In genomic region chr14:122181815-122182157, GRCm38 (mm10) we compare ENCODE assay signal across 8 mouse cellular contexts. TPM values are rescaled to one million over a fixed set of nuclear protein-coding genes. Genes with fewer than 3 reads are reported as not detected.
DNase-seq lines count a peak whose midpoint lies in the region; ATAC-seq and TF ChIP-seq lines count a peak whose summit lies in the region.

No protein-coding gene starts in this region.

- WGBS in heart, embryonic 13.5 days, result 1% methylated on average over 12 of the region's 12 CpGs
- WGBS in hindbrain, embryonic 12.5 days, result 1% methylated on average over 12 of the region's 12 CpGs
- WGBS in midbrain, embryonic 11.5 days, result 3% methylated on average over 12 of the region's 12 CpGs

- H3K4me2 ChIP-seq in heart, embryonic 13.5 days, result peak overlapping the region; percentile 80
- H3K4me2 ChIP-seq in hindbrain, embryonic 12.5 days (replicated peaks), result peak overlapping the region; percentile 66
- H3K4me2 ChIP-seq in midbrain, embryonic 11.5 days, result peak overlapping the region; percentile 61

- no peak for DNase-seq in heart, postnatal 4 days
- DNase-seq in MEL (ENCODE audit: low read depth, low spot score), result no peak
- DNase-seq in midbrain, embryonic 11.5 days (ENCODE audit: low spot score, missing footprints), result no peak
- DNase-seq in spleen, postnatal 36 days (ENCODE audit: low spot score in 2 of 2), result no peak
- DNase-seq in yolk sac, embryonic 10.5 days (ENCODE audit: low spot score), result no peak
- DNase-seq in layer of hippocampus, adult 9-11 months, result no peak

- peak overlapping the region; percentile 88 for H3K4me3 ChIP-seq in heart, embryonic 13.5 days
- H3K4me3 ChIP-seq in MEL (ENCODE audit: control insufficient read depth in 1 of 2, insufficient read depth in 1 of 2, low read depth in 2 of 2, low read length in 2 of 2), result peak overlapping the region; percentile 79 to 83
- peak overlapping the region; percentile 68 for H3K4me3 ChIP-seq in hindbrain, embryonic 12.5 days
- H3K4me3 ChIP-seq in midbrain, embryonic 11.5 days (ENCODE audit: low read depth, low read length), result peak overlapping the region; percentile 65

- peak overlapping the region; percentile 87 for H3K9ac ChIP-seq in heart, embryonic 13.5 days
- H3K9ac ChIP-seq in MEL (ENCODE audit: control insufficient read depth, low read depth, low read length, poor library complexity, severe bottlenecking), result peak overlapping the region; percentile 83
- peak overlapping the region; percentile 67 for H3K9ac ChIP-seq in hindbrain, embryonic 12.5 days
- peak overlapping the region; percentile 64 for H3K9ac ChIP-seq in midbrain, embryonic 11.5 days (ENCODE audit: low read length)

- no peaks in the 10 kb centered on the region for H3K9me3 ChIP-seq in heart, embryonic 13.5 days
- H3K9me3 ChIP-seq in MEL (replicated peaks; ENCODE audit: insufficient read depth, low read length), result no peaks in the 10 kb centered on the region
- H3K9me3 ChIP-seq in hindbrain, embryonic 12.5 days (replicated peaks), result no peaks in the 10 kb centered on the region
- no peaks in the 10 kb centered on the region for H3K9me3 ChIP-seq in midbrain, embryonic 11.5 days (ENCODE audit: control insufficient read depth, low read length)

- ATAC-seq in heart, embryonic 13.5 days (ENCODE audit: extremely low read depth, insufficient number of reproducible peaks, low FRiP score, low TSS enrichment), result peak; percentile 49
- no peak; the same call in 1 of the 2 replicates for ATAC-seq in hindbrain, embryonic 12.5 days (ENCODE audit: low FRiP score)
- ATAC-seq in midbrain, embryonic 11.5 days (ENCODE audit: low FRiP score), result no peak; the same call in 1 of the 2 replicates

- peaks cover 32% of the 10 kb centered on the region for H3K4me1 ChIP-seq in heart, embryonic 13.5 days
- peaks cover 9 to 28% of the 10 kb centered on the region in 2 experiments for H3K4me1 ChIP-seq in MEL (ENCODE audit: control insufficient read depth in 1 of 2, insufficient read depth in 2 of 2, low read length in 2 of 2)
- H3K4me1 ChIP-seq in hindbrain, embryonic 12.5 days, result peaks cover 7% of the 10 kb centered on the region; the same call in 1 of the 2 replicates
- H3K4me1 ChIP-seq in midbrain, embryonic 11.5 days (ENCODE audit: control insufficient read depth, insufficient read depth, low read length), result no peaks in the 10 kb centered on the region

- no peak for TF ChIP-seq RAD21 in MEL (IDR thresholded peaks at IDR 0.05; ENCODE audit: low read depth, low read length)

- no peak; a peak in 1 of 4 replicates for TF ChIP-seq POLR2A in MEL (IDR thresholded peaks at IDR 0.05; ENCODE audit: control insufficient read depth in 1 of 2, insufficient read depth in 1 of 2, low read depth in 1 of 2, low read length in 2 of 2, poor library complexity in 1 of 2)

- peak overlapping the region; percentile 74 for H3K27ac ChIP-seq in heart, embryonic 13.5 days (replicated peaks)
- peak overlapping the region; percentile 74 for H3K27ac ChIP-seq in MEL (ENCODE audit: control insufficient read depth, low read depth, low read length)
- no peak overlapping the region for H3K27ac ChIP-seq in hindbrain, embryonic 12.5 days
- no peak overlapping the region for H3K27ac ChIP-seq in midbrain, embryonic 11.5 days (ENCODE audit: low read depth, low read length)

- H3K27me3 ChIP-seq in heart, embryonic 13.5 days (replicated peaks), result no peaks in the 10 kb centered on the region
- H3K27me3 ChIP-seq in MEL (ENCODE audit: control insufficient read depth in 1 of 2, insufficient read depth in 2 of 2, low read length in 2 of 2), result no peaks in the 10 kb centered on the region
- H3K27me3 ChIP-seq in hindbrain, embryonic 12.5 days, result no peaks in the 10 kb centered on the region
- H3K27me3 ChIP-seq in midbrain, embryonic 11.5 days (ENCODE audit: control insufficient read depth, insufficient read depth, low read length), result no peaks in the 10 kb centered on the region

- no peaks in the 10 kb centered on the region for H3K36me3 ChIP-seq in heart, embryonic 13.5 days
- peaks cover 0 to 28% of the 10 kb centered on the region in 2 experiments; a peak in 2 of 4 replicates for H3K36me3 ChIP-seq in MEL (ENCODE audit: control insufficient read depth in 1 of 2, insufficient read depth in 2 of 2, low read length in 2 of 2)
- no peaks in the 10 kb centered on the region for H3K36me3 ChIP-seq in hindbrain, embryonic 12.5 days
- no peaks in the 10 kb centered on the region for H3K36me3 ChIP-seq in midbrain, embryonic 11.5 days (ENCODE audit: control insufficient read depth, insufficient read depth, low read length)

- no peak; a peak in 1 of 6 replicates for TF ChIP-seq CTCF in MEL (IDR thresholded peaks at IDR 0.05 in 2 of 3, conservative IDR thresholded peaks at IDR 0.05 in 1 of 3; ENCODE audit: control insufficient read depth in 1 of 3, insufficient read depth in 1 of 3, low read depth in 2 of 3, low read length in 3 of 3, poor library complexity in 1 of 3, severe bottlenecking in 1 of 3)

- TF ChIP-seq EP300 in MEL (IDR thresholded peaks at IDR 0.05; ENCODE audit: low read depth in 1 of 2, low read length in 2 of 2), result no peak

- peaks cover 3% of the 10 kb centered on the region for H3K79me2 ChIP-seq in MEL (ENCODE audit: control insufficient read depth, insufficient read depth, low read length, poor library complexity)

TF ChIP-seq in MEL, 35 proteins besides CTCF, POLR2A, EP300 and RAD21:
- no peak for TF ChIP-seq ZC3H11A (IDR thresholded peaks at IDR 0.05; ENCODE audit: low read depth, low read length)
- no peak for TF ChIP-seq CHD2 (IDR thresholded peaks at IDR 0.05; ENCODE audit: low read length)
- TF ChIP-seq MAFK (IDR thresholded peaks at IDR 0.05; ENCODE audit: borderline replicate concordance, low read depth, low read length), result no peak
- TF ChIP-seq TAL1 (IDR thresholded peaks at IDR 0.05; ENCODE audit: low read length), result no peak
- TF ChIP-seq MEF2A (IDR thresholded peaks at IDR 0.05; ENCODE audit: extremely low read depth, insufficient replicate concordance, low read depth, low read length, poor library complexity, severe bottlenecking), result no peak
- no peak for TF ChIP-seq USF2 (IDR thresholded peaks at IDR 0.05; ENCODE audit: borderline replicate concordance in 1 of 2, insufficient read depth in 1 of 2, low read depth in 1 of 2, low read length in 2 of 2)
- no peak for TF ChIP-seq KAT2A (conservative IDR thresholded peaks at IDR 0.05; ENCODE audit: low read depth, low read length)
- TF ChIP-seq JUND (IDR thresholded peaks at IDR 0.05; ENCODE audit: low read depth, low read length), result no peak
- no peak for TF ChIP-seq POLR2AphosphoS2 (IDR thresholded peaks at IDR 0.05; ENCODE audit: low read length)
- TF ChIP-seq HCFC1 (IDR thresholded peaks at IDR 0.05; ENCODE audit: low read depth, low read length), result no peak
- no peak for TF ChIP-seq USF1 (IDR thresholded peaks at IDR 0.05; ENCODE audit: low read depth, low read length)
- TF ChIP-seq SMC3 (IDR thresholded peaks at IDR 0.05; ENCODE audit: low read depth, low read length), result no peak

RNA-seq across cellular contexts. Expression of gene Clybl, which starts 0.3 kb away (rescaled TPM):
- polyA plus RNA-seq in heart, embryonic 13.5 days (2015; fragmentation: Nextera tagmentation; extraction: Ambion mirVana), result 68.2 and 75.2 TPM in 2 replicates
- 10 to 100 TPM; 83.0 to 94.2 TPM for total RNA-seq in heart, postnatal 4 days (2021)
- total RNA-seq in MEL (2012; rRNA removed), result 13.4 and 14.4 TPM in 2 replicates
- 10 to 100 TPM in 1 of 2 experiments, not detected in 1; 36.6 TPM for polyA plus RNA-seq in MEL (2012; ENCODE audit: insufficient read depth in 1 of 2, insufficient read length in 2 of 2, low read depth in 1 of 2, low replicate concordance in 2 of 2, missing spikeins in 1 of 2)
- polyA plus RNA-seq in hindbrain, embryonic 12.5 days (2016; fragmentation: Nextera tagmentation; extraction: Ambion mirVana), result 16.5 and 20.3 TPM in 2 replicates
- polyA plus RNA-seq in midbrain, embryonic 11.5 days (2014; fragmentation: Nextera tagmentation; extraction: Ambion mirVana), result 27.6 and 31.5 TPM in 2 replicates

Comparison
In these comparisons a context has a peak if more than half of its experiments do, and no peak if none do; other contexts are left out.
1. H3K27ac ChIP-seq: peak in heart, embryonic 13.5 days (single experiment) and MEL (single experiment); none in hindbrain, embryonic 12.5 days (single experiment) and midbrain, embryonic 11.5 days (single experiment).
2. Peak in every context shown above with its lines, with median percentiles within 50 percentile points of each other: H3K4me2 ChIP-seq, H3K4me3 ChIP-seq and H3K9ac ChIP-seq.